Mouse (Mus musculus): Measurements from ENCODE around the gene Dbnl. TPM values are rescaled to one million over a fixed set of nuclear protein-coding genes. Genes with fewer than 3 reads are reported as not detected.

Gene Dbnl
- total and polyA plus RNA-seq, 3 experiments = 70.3 to 124 (median 77.3) TPM

- H3K4me3 ChIP-seq (replicated peaks in 1 of 3; ENCODE audit: low read depth in 2 of 3, low read length in 2 of 3, poor library complexity in 1 of 3) = no peak overlapping the region
- H3K36me3 ChIP-seq (replicated peaks in 1 of 2; ENCODE audit: control insufficient read depth in 1 of 2, insufficient read depth in 1 of 2, low read length in 1 of 2) = peaks cover 81 to 94% of the 10 kb centered on the region in 2 experiments
- peak overlapping the region; percentile 14; the same call in 1 of the 2 replicates for H3K27ac ChIP-seq (ENCODE audit: insufficient read depth, low read depth)
These were observed 9.1 kb downstream of the Dbnl start for GRCm38 (mm10) chr11:5797371-5797770.

GRCm38 (mm10) chr11:5797928-5798327 lies 9.6 kb downstream of the Dbnl start:
- Histone ChIP-seq H3K4me1 (ENCODE audit: control insufficient read depth in 1 of 2, insufficient read depth in 2 of 2) (peaks cover 11 to 18% of the 10 kb centered on the region in 2 experiments), H3K36me3 (replicated peaks in 1 of 2; ENCODE audit: control insufficient read depth in 1 of 2, insufficient read depth in 1 of 2, low read length in 1 of 2) (peaks cover 75 to 89% of the 10 kb centered on the region in 2 experiments), H3K4me3 (replicated peaks in 1 of 3; ENCODE audit: low read depth in 2 of 3, low read length in 2 of 3, poor library complexity in 1 of 3) (no peak overlapping the region), H3K9me3 (replicated peaks; ENCODE audit: low read length) (no peaks in the 10 kb centered on the region), H3K4me2 (ENCODE audit: insufficient read depth, low read depth, poor library complexity, severe bottlenecking) (no peak overlapping the region), H3K27ac (ENCODE audit: insufficient read depth, low read depth) (no peak overlapping the region; the same call in 1 of the 2 replicates), H3K9ac (ENCODE audit: insufficient read depth, low read depth) (no peak overlapping the region), H3K79me2 (replicated peaks; ENCODE audit: control insufficient read depth, extremely low read depth, insufficient read depth, poor library complexity, severe bottlenecking) (no peaks in the 10 kb centered on the region), H3K27me3 (replicated peaks) (no peaks in the 10 kb centered on the region)
- dilution Hi-C loops (cut with MboI; ENCODE audit: extremely low pct_ligation_motif_present, extremely low pct_unique_long_range_greater_than_20kb, low sequenced_read_pairs) (no loop called here), in situ Hi-C loops (cut with MboI; ENCODE audit: low pct_ligation_motif_present, low pct_unique_long_range_greater_than_20kb, low sequenced_read_pairs) (no loop called here)
- no peak for TF ChIP-seq POLR2A (IDR thresholded peaks at IDR 0.05; ENCODE audit: low read depth, low read length)
- no peak for TF ChIP-seq BHLHE40 (IDR thresholded peaks at IDR 0.05; ENCODE audit: low read depth, low read length)
- no peak for TF ChIP-seq PAX5 (IDR thresholded peaks at IDR 0.05; ENCODE audit: low read length)
- no peak for TF ChIP-seq ZC3H11A (IDR thresholded peaks at IDR 0.05; ENCODE audit: low read depth, low read length)
- no peak for TF ChIP-seq MXI1 (IDR thresholded peaks at IDR 0.05; ENCODE audit: low read depth, low read length)
- TF ChIP-seq NELFE (IDR thresholded peaks at IDR 0.05; ENCODE audit: low read depth, low read length) = no peak
- TF ChIP-seq IRF4 (IDR thresholded peaks at IDR 0.05; ENCODE audit: low read depth, low read length) = no peak
- no peak for TF ChIP-seq RCOR1 (conservative IDR thresholded peaks at IDR 0.05; ENCODE audit: low read depth, low read length)
- TF ChIP-seq ZMIZ1 (IDR thresholded peaks at IDR 0.05; ENCODE audit: low read depth, low read length) = no peak
- no peak for TF ChIP-seq POLR2AphosphoS2 (IDR thresholded peaks at IDR 0.05; ENCODE audit: low read depth, low read length)
- TF ChIP-seq RAD21 (IDR thresholded peaks at IDR 0.05; ENCODE audit: low read depth, low read length) = no peak
- no peak for TF ChIP-seq ETS1 (conservative IDR thresholded peaks at IDR 0.05; ENCODE audit: low read depth, low read length)
- no peak for TF ChIP-seq SIN3A (IDR thresholded peaks at IDR 0.05; ENCODE audit: low read length)
- TF ChIP-seq E2F4 (IDR thresholded peaks at IDR 0.05; ENCODE audit: insufficient replicate concordance, low read depth, low read length) = no peak
- TF ChIP-seq TBP (conservative IDR thresholded peaks at IDR 0.05; ENCODE audit: low read depth, low read length) = no peak
- TF ChIP-seq ZNF384 (IDR thresholded peaks at IDR 0.05; ENCODE audit: low read depth, low read length) = no peak
- no peak for TF ChIP-seq KAT2A (IDR thresholded peaks at IDR 0.05; ENCODE audit: insufficient replicate concordance, low read length)
- TF ChIP-seq ELF1 (IDR thresholded peaks at IDR 0.05; ENCODE audit: low read depth, low read length) = no peak
- no peak for TF ChIP-seq EP300 (IDR thresholded peaks at IDR 0.05; ENCODE audit: low read length)
- DNase-seq (ENCODE audit: extremely low read depth) = no peak

More at GRCm38 (mm10) chr11:5797371-5797770, 9.1 kb downstream of the Dbnl start:
- H3K4me1 ChIP-seq (ENCODE audit: control insufficient read depth in 1 of 2, insufficient read depth in 2 of 2) = peaks cover 10 to 15% of the 10 kb centered on the region in 2 experiments
- dilution Hi-C loops (cut with MboI; ENCODE audit: extremely low pct_ligation_motif_present, extremely low pct_unique_long_range_greater_than_20kb, low sequenced_read_pairs) = no loop called here
- H3K79me2 ChIP-seq (replicated peaks; ENCODE audit: control insufficient read depth, extremely low read depth, insufficient read depth, poor library complexity, severe bottlenecking) = no peaks in the 10 kb centered on the region
- H3K27me3 ChIP-seq (replicated peaks) = no peaks in the 10 kb centered on the region
- no peak for DNase-seq (ENCODE audit: extremely low read depth)
- in situ Hi-C loops (cut with MboI; ENCODE audit: low pct_ligation_motif_present, low pct_unique_long_range_greater_than_20kb, low sequenced_read_pairs) = no loop called here
- TF ChIP-seq CTCF (conservative IDR thresholded peaks at IDR 0.05 in 1 of 2, IDR thresholded peaks at IDR 0.05 in 1 of 2; ENCODE audit: low read depth in 2 of 2, low read length in 2 of 2) (0 out of 4 replicates have a peak, but pooled peaks of 1 of the 2 experiments have one; percentile 7), SMC3 (IDR thresholded peaks at IDR 0.05; ENCODE audit: low read depth, low read length) (no peak)
- no peaks in the 10 kb centered on the region for H3K9me3 ChIP-seq (replicated peaks; ENCODE audit: low read length)
- no peak overlapping the region for H3K4me2 ChIP-seq (ENCODE audit: insufficient read depth, low read depth, poor library complexity, severe bottlenecking)
- H3K9ac ChIP-seq (ENCODE audit: insufficient read depth, low read depth) = no peak overlapping the region

Measured in CH12.LX (cell line).